In genomic region chr15:6983320-6983719, GRCm38 (mm10) we compare ENCODE assay signal across 28 mouse cellular contexts.
"Had no signal": no experiment of that assay in that cellular context is flagged by ENCODE, and none has a peak within 500 bp of the region (broad histone marks: within the 10 kb centered on the region; RNA-seq: fewer than 3 reads in every experiment).

No protein-coding gene starts in this region.

- H3K4me1 ChIP-seq: hindbrain, embryonic 12.5 days; hindbrain, embryonic 15.5 days; liver, embryonic 12.5 days had no signal

- H3K9ac ChIP-seq: heart, embryonic 13.5 days; heart, embryonic 15.5 days; hindbrain, embryonic 12.5 days; hindbrain, embryonic 15.5 days; kidney, embryonic 15.5 days; limb, embryonic 13.5 days; limb, embryonic 15.5 days; liver, embryonic 12.5 days; liver, embryonic 14.5 days had no signal

- H3K4me3 ChIP-seq: gastrocnemius, adult 2 months; heart, adult 2 months; heart, embryonic 13.5 days; heart, embryonic 15.5 days; hindbrain, embryonic 10.5 days; hindbrain, embryonic 12.5 days; hindbrain, embryonic 15.5 days; kidney, embryonic 15.5 days; limb, embryonic 13.5 days; limb, embryonic 15.5 days; liver, embryonic 12.5 days had no signal

- H3K27me3 ChIP-seq: heart, embryonic 13.5 days; hindbrain, embryonic 12.5 days; hindbrain, embryonic 15.5 days; kidney, embryonic 15.5 days; limb, embryonic 15.5 days; liver, embryonic 12.5 days had no signal

- H3K9me3 ChIP-seq: heart, embryonic 15.5 days; hindbrain, embryonic 10.5 days; hindbrain, embryonic 12.5 days; hindbrain, embryonic 15.5 days; kidney, embryonic 15.5 days; limb, embryonic 13.5 days; limb, embryonic 15.5 days; liver, embryonic 12.5 days had no signal

- ATAC-seq: hindbrain, postnatal 0 days; intestine, embryonic 16.5 days; liver, embryonic 12.5 days had no signal

- H3K27ac ChIP-seq: gastrocnemius, adult 2 months; heart, adult 2 months; heart, embryonic 13.5 days; heart, embryonic 15.5 days; hindbrain, embryonic 10.5 days; hindbrain, embryonic 12.5 days; hindbrain, embryonic 15.5 days; hindbrain, postnatal 0 days; kidney, embryonic 15.5 days; kidney, postnatal 0 days; limb, embryonic 13.5 days; limb, embryonic 15.5 days; liver, embryonic 12.5 days; liver, embryonic 14.5 days had no signal

- DNase-seq: gastrocnemius, adult 2 months; gastrocnemius, postnatal 10 days; gastrocnemius, postnatal 25 days; heart, adult 2 months; heart, postnatal 14 days; heart, postnatal 36 days; kidney, adult 11 months; kidney, adult 2 months; kidney, adult 9 months; kidney, postnatal 14 days; kidney, postnatal 36 days; layer of hippocampus, adult 9-11 months; layer of hippocampus, postnatal 36 days; left cerebral cortex, postnatal 4 days had no signal

- H3K36me3 ChIP-seq: heart, embryonic 13.5 days; heart, embryonic 15.5 days; hindbrain, embryonic 10.5 days; hindbrain, embryonic 12.5 days; hindbrain, embryonic 15.5 days; kidney, embryonic 15.5 days; limb, embryonic 13.5 days; limb, embryonic 15.5 days; liver, embryonic 12.5 days had no signal

- H3K4me2 ChIP-seq: heart, embryonic 11.5 days; heart, embryonic 13.5 days; heart, embryonic 15.5 days; hindbrain, embryonic 12.5 days; hindbrain, embryonic 15.5 days; kidney, embryonic 15.5 days; limb, embryonic 13.5 days; limb, embryonic 15.5 days; liver, embryonic 12.5 days had no signal
